7 mouse cellular contexts compared by ENCODE assay signal in the genomic region with DNA sequence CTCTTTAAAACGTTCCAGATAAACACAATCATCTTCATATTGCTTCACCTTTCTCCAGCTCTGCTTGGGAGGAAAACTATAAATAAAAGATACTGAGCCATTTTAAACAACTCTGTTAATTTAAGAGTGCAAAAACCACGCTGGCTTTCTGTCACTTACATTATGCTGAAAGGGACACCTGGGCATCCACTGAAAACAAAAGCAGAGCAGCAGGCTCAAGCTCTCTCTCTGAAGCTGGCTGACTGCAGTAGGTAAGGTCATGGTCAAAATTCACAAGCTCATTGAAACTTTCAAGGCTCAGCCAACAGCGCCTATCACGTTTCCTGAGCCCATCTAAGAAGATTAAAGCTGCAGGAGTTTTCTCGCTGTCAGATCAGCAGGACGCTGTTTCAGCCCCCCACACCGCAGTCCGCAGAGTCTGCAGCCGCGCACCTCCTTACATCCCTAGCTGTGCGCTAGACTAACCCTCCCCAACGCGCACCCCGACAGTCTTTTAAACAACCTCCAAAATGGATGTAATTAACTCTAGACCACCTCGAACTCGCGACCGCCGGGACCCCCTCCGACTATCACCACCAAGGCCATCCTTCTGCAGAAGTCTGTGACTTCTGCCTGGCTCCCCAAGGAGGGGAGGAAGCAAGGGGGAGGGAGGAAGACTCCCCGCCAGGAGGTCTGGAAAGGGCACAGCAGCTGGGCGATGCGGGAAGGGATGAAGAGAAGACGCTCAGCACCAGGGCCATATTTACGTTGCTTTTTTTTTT. TPM values are rescaled to one million over a fixed set of nuclear protein-coding genes. Genes with fewer than 3 reads are reported as not detected.
DNase-seq lines count a peak whose midpoint lies in the region; ATAC-seq and TF ChIP-seq lines count a peak whose summit lies in the region.

No protein-coding gene starts in this region.

- peak overlapping the region; percentile 75 for H3K4me2 ChIP-seq in limb, embryonic 11.5 days (ENCODE audit: low read depth, severe bottlenecking)
- peak overlapping the region; percentile 96 for H3K4me2 ChIP-seq in midbrain, embryonic 13.5 days (replicated peaks)

- H3K36me3 ChIP-seq in ES-Bruce4 (ENCODE audit: control insufficient read depth, insufficient read depth, low read length, poor library complexity, severe bottlenecking): no peaks in the 10 kb centered on the region
- no peaks in the 10 kb centered on the region for H3K36me3 ChIP-seq in embryonic facial prominence, embryonic 10.5 days (replicated peaks)
- no peaks in the 10 kb centered on the region for H3K36me3 ChIP-seq in limb, embryonic 11.5 days (ENCODE audit: control insufficient read depth, insufficient read depth, low read length)
- no peaks in the 10 kb centered on the region for H3K36me3 ChIP-seq in midbrain, embryonic 13.5 days

- no peak overlapping the region for H3K27ac ChIP-seq in ES-Bruce4 (ENCODE audit: insufficient read depth, low read length)
- H3K27ac ChIP-seq in embryonic facial prominence, embryonic 10.5 days (replicated peaks): peak overlapping the region; percentile 91; the same call in 1 of the 2 replicates
- no peak overlapping the region for H3K27ac ChIP-seq in limb, embryonic 11.5 days (replicated peaks; ENCODE audit: low read depth, low read length)
- H3K27ac ChIP-seq in midbrain, embryonic 13.5 days: no peak overlapping the region

- no peaks in the 10 kb centered on the region for H3K4me1 ChIP-seq in ES-Bruce4 (ENCODE audit: control insufficient read depth, insufficient read depth, low read length)
- H3K4me1 ChIP-seq in embryonic facial prominence, embryonic 10.5 days: peaks cover 39% of the 10 kb centered on the region
- H3K4me1 ChIP-seq in limb, embryonic 11.5 days (ENCODE audit: control insufficient read depth, insufficient read depth, low read length): peaks cover 16% of the 10 kb centered on the region
- peaks cover 22% of the 10 kb centered on the region for H3K4me1 ChIP-seq in midbrain, embryonic 13.5 days (replicated peaks)

- H3K4me3 ChIP-seq in ES-Bruce4 (ENCODE audit: low read depth, low read length): peak overlapping the region; percentile 46
- H3K4me3 ChIP-seq in embryonic facial prominence, embryonic 10.5 days: peak overlapping the region; percentile 87
- peak overlapping the region; percentile 72 for H3K4me3 ChIP-seq in limb, embryonic 11.5 days (ENCODE audit: low read depth, low read length)
- H3K4me3 ChIP-seq in midbrain, embryonic 13.5 days (replicated peaks): peak overlapping the region; percentile 63

- peaks cover 3% of the 10 kb centered on the region; the same call in 1 of the 2 replicates for H3K27me3 ChIP-seq in ES-Bruce4 (ENCODE audit: control insufficient read depth, insufficient read depth, low read length, poor library complexity, severe bottlenecking)
- H3K27me3 ChIP-seq in embryonic facial prominence, embryonic 10.5 days (replicated peaks; ENCODE audit: low read depth, poor library complexity, severe bottlenecking): peaks cover 26% of the 10 kb centered on the region
- no peaks in the 10 kb centered on the region for H3K27me3 ChIP-seq in limb, embryonic 11.5 days (ENCODE audit: control insufficient read depth, insufficient read depth, low read length)
- peaks cover 12% of the 10 kb centered on the region for H3K27me3 ChIP-seq in midbrain, embryonic 13.5 days

- no peaks in the 10 kb centered on the region for H3K9me3 ChIP-seq in ES-Bruce4 (replicated peaks; ENCODE audit: control insufficient read depth, insufficient read depth, low read length, poor library complexity, severe bottlenecking)
- H3K9me3 ChIP-seq in embryonic facial prominence, embryonic 10.5 days: no peaks in the 10 kb centered on the region; the same call in 1 of the 2 replicates
- H3K9me3 ChIP-seq in limb, embryonic 11.5 days (ENCODE audit: control insufficient read depth, low read length): no peaks in the 10 kb centered on the region
- peaks cover under 1% of the 10 kb centered on the region; the same call in 1 of the 2 replicates for H3K9me3 ChIP-seq in midbrain, embryonic 13.5 days

- under 1% methylated on average over 25 of the region's 25 CpGs for WGBS in embryonic facial prominence, embryonic 10.5 days
- under 1% methylated on average over 25 of the region's 25 CpGs for WGBS in limb, embryonic 11.5 days
- WGBS in midbrain, embryonic 13.5 days: under 1% methylated on average over 25 of the region's 25 CpGs

- DNase-seq in ZHBTc4 (ENCODE audit: low read depth, low spot score): peak; percentile 36
- peak; percentile 43 for DNase-seq in embryonic facial prominence, embryonic 10.5 days (ENCODE audit: low spot score)
- peak; percentile 27 for DNase-seq in heart, postnatal 4 days
- DNase-seq in limb, embryonic 11.5 days (ENCODE audit: low spot score): peak; percentile 54
- peak; percentile 42 to 77 for DNase-seq in spleen, postnatal 4 days (ENCODE audit: low spot score in 2 of 2)

- TF ChIP-seq POLR2A in ES-Bruce4 (IDR thresholded peaks at IDR 0.05; ENCODE audit: insufficient read depth, low read length): no peak

- no peak for TF ChIP-seq EP300 in ES-Bruce4 (IDR thresholded peaks at IDR 0.05; ENCODE audit: insufficient read depth, low read depth, low read length)

- H3K9ac ChIP-seq in ES-Bruce4 (ENCODE audit: low read depth, poor library complexity, severe bottlenecking): peak overlapping the region; percentile 50
- peak overlapping the region; percentile 37; the same call in 1 of the 2 replicates for H3K9ac ChIP-seq in limb, embryonic 11.5 days (ENCODE audit: low read length)
- peak overlapping the region; percentile 75 for H3K9ac ChIP-seq in midbrain, embryonic 13.5 days (replicated peaks)

- ATAC-seq in limb, embryonic 11.5 days (ENCODE audit: insufficient number of reproducible peaks, low FRiP score, low TSS enrichment, low read depth): no peak
- ATAC-seq in midbrain, embryonic 13.5 days: no peak

- no peak for TF ChIP-seq CTCF in ES-Bruce4 (IDR thresholded peaks at IDR 0.05; ENCODE audit: low read depth, low read length)

RNA-seq across cellular contexts. Expression of a gene that starts 1.3 kb away (rescaled TPM):
- polyA plus RNA-seq in ES-Bruce4 (2011; ENCODE audit: insufficient read depth, insufficient read length, low read depth, missing spikeins): 6.3 and 9.6 TPM in 2 replicates
- polyA plus RNA-seq in embryonic facial prominence, embryonic 10.5 days (2016; fragmentation: Nextera tagmentation; extraction: Ambion mirVana): 5.2 and 6.1 TPM in 2 replicates
- total RNA-seq in heart, postnatal 4 days (2021): 1 to 10 TPM; 7.9 to 8.1 TPM
- 8.8 and 9.3 TPM in 2 replicates for polyA plus RNA-seq in limb, embryonic 11.5 days (2014; fragmentation: Nextera tagmentation; extraction: Ambion mirVana)
- polyA plus RNA-seq in midbrain, embryonic 13.5 days (2015; fragmentation: Nextera tagmentation; extraction: Ambion mirVana): 8.0 and 8.3 TPM in 2 replicates

RNA-seq across cellular contexts. Expression of a gene that starts 1.5 kb away (rescaled TPM):
- not detected in 2 replicates for polyA plus RNA-seq in ES-Bruce4 (2011; ENCODE audit: insufficient read depth, insufficient read length, low read depth, missing spikeins)
- polyA plus RNA-seq in embryonic facial prominence, embryonic 10.5 days (2016; fragmentation: Nextera tagmentation; extraction: Ambion mirVana): 0.24 and 0.30 TPM in 2 replicates
- under 1 TPM; 0.36 to 0.48 TPM for total RNA-seq in heart, postnatal 4 days (2021)
- polyA plus RNA-seq in limb, embryonic 11.5 days (2014; fragmentation: Nextera tagmentation; extraction: Ambion mirVana): 0.13 and 0.60 TPM in 2 replicates
- 0.32 and 0.58 TPM in 2 replicates for polyA plus RNA-seq in midbrain, embryonic 13.5 days (2015; fragmentation: Nextera tagmentation; extraction: Ambion mirVana)
